Mouse (Mus musculus): ENCODE results near the gene Cdsn. TPM values are rescaled to one million over a fixed set of nuclear protein-coding genes. Genes with fewer than 3 reads are reported as not detected.

Gene Cdsn
- polyA plus RNA-seq, 1 experiment from 2014 or later: 106 TPM

GRCm38 (mm10) chr17:35592131-35592530 lies 40.2 kb downstream of the Cdsn start:
- WGBS: 74% methylated on average over 9 of the region's 9 CpGs
- Histone ChIP-seq H3K36me3 (ENCODE audit: control insufficient read depth, insufficient read depth, low read length) (no peaks in the 10 kb centered on the region), H3K27me3 (ENCODE audit: control insufficient read depth, insufficient read depth, low read length) (no peaks in the 10 kb centered on the region), H3K27ac (replicated peaks) (no peak overlapping the region), H3K9ac (ENCODE audit: low read length) (no peak overlapping the region), H3K9me3 (ENCODE audit: control insufficient read depth, low read length) (no peaks in the 10 kb centered on the region), H3K4me3 (ENCODE audit: low read depth, low read length) (no peak overlapping the region), H3K4me1 (replicated peaks; ENCODE audit: control insufficient read depth, insufficient read depth) (no peaks in the 10 kb centered on the region), H3K4me2 (replicated peaks; ENCODE audit: low read depth) (no peak overlapping the region)
- TF ChIP-seq EP300 (optimal IDR thresholded peaks at IDR 0.05) (no peak), CTCF (IDR thresholded peaks at IDR 0.05; ENCODE audit: low read depth) (no peak)
- ATAC-seq (ENCODE audit: low FRiP score, low TSS enrichment) (no peak), DNase-seq (ENCODE audit: low spot score) (no peak)

GRCm38 (mm10) chr17:35593786-35594185 lies 41.9 kb downstream of the Cdsn start:
- Histone ChIP-seq H3K9me3 (ENCODE audit: control insufficient read depth, low read length) (no peaks in the 10 kb centered on the region), H3K27me3 (ENCODE audit: control insufficient read depth, insufficient read depth, low read length) (no peaks in the 10 kb centered on the region), H3K27ac (replicated peaks) (no peak overlapping the region), H3K36me3 (ENCODE audit: control insufficient read depth, insufficient read depth, low read length) (no peaks in the 10 kb centered on the region), H3K9ac (ENCODE audit: low read length) (no peak overlapping the region), H3K4me2 (replicated peaks; ENCODE audit: low read depth) (no peak overlapping the region), H3K4me3 (ENCODE audit: low read depth, low read length) (no peak overlapping the region), H3K4me1 (replicated peaks; ENCODE audit: control insufficient read depth, insufficient read depth) (no peaks in the 10 kb centered on the region)
- DNase-seq (ENCODE audit: low spot score): peak; percentile 41
- no peak for ATAC-seq (ENCODE audit: low FRiP score, low TSS enrichment)
- TF ChIP-seq EP300 (optimal IDR thresholded peaks at IDR 0.05): no peak
- TF ChIP-seq CTCF (IDR thresholded peaks at IDR 0.05; ENCODE audit: low read depth): no peak
- 28% methylated on average over 4 of the region's 4 CpGs for WGBS

GRCm38 (mm10) chr17:35594456-35594855 lies 42.5 kb downstream of the Cdsn start:
- H3K4me2 ChIP-seq (replicated peaks; ENCODE audit: low read depth): no peak overlapping the region
- WGBS: 87% methylated on average over 7 of the region's 7 CpGs
- no peak overlapping the region for H3K9ac ChIP-seq (ENCODE audit: low read length)
- no peaks in the 10 kb centered on the region for H3K36me3 ChIP-seq (ENCODE audit: control insufficient read depth, insufficient read depth, low read length)
- no peak overlapping the region for H3K4me3 ChIP-seq (ENCODE audit: low read depth, low read length)
- no peak overlapping the region for H3K27ac ChIP-seq (replicated peaks)
- DNase-seq (ENCODE audit: low spot score) (no peak), ATAC-seq (ENCODE audit: low FRiP score, low TSS enrichment) (no peak)
- no peaks in the 10 kb centered on the region for H3K27me3 ChIP-seq (ENCODE audit: control insufficient read depth, insufficient read depth, low read length)
- no peaks in the 10 kb centered on the region for H3K9me3 ChIP-seq (ENCODE audit: control insufficient read depth, low read length)
- H3K4me1 ChIP-seq (replicated peaks; ENCODE audit: control insufficient read depth, insufficient read depth): no peaks in the 10 kb centered on the region
- TF ChIP-seq EP300 (optimal IDR thresholded peaks at IDR 0.05) (no peak), CTCF (IDR thresholded peaks at IDR 0.05; ENCODE audit: low read depth) (no peak)

- 77% methylated on average over 3 of the region's 3 CpGs for WGBS
- no peaks in the 10 kb centered on the region for H3K4me1 ChIP-seq (replicated peaks; ENCODE audit: control insufficient read depth, insufficient read depth)
- no peaks in the 10 kb centered on the region for H3K9me3 ChIP-seq (ENCODE audit: control insufficient read depth, low read length)
- H3K4me3 ChIP-seq (ENCODE audit: low read depth, low read length): no peak overlapping the region
- no peaks in the 10 kb centered on the region for H3K27me3 ChIP-seq (ENCODE audit: control insufficient read depth, insufficient read depth, low read length)
- H3K4me2 ChIP-seq (replicated peaks; ENCODE audit: low read depth): no peak overlapping the region
- no peaks in the 10 kb centered on the region for H3K36me3 ChIP-seq (ENCODE audit: control insufficient read depth, insufficient read depth, low read length)
- H3K9ac ChIP-seq (ENCODE audit: low read length): no peak overlapping the region
- peak; percentile 87 for ATAC-seq (ENCODE audit: low FRiP score, low TSS enrichment)
- peak overlapping the region; percentile 61; the same call in 1 of the 2 replicates for H3K27ac ChIP-seq (replicated peaks)
- DNase-seq (ENCODE audit: low spot score): peak; percentile 49
- TF ChIP-seq CTCF (IDR thresholded peaks at IDR 0.05; ENCODE audit: low read depth): no peak
- TF ChIP-seq EP300 (optimal IDR thresholded peaks at IDR 0.05): no peak
Observed at GRCm38 (mm10) chr17:35597399-35597798, 45.5 kb downstream of the Cdsn start.

- H3K27ac ChIP-seq (replicated peaks): peak within 1 kb of the TSS; percentile 45; the same call in 1 of the 2 replicates
- ATAC-seq (ENCODE audit: low FRiP score, low TSS enrichment) (no peak), DNase-seq (ENCODE audit: low spot score) (no peak)
- H3K4me3 ChIP-seq (ENCODE audit: low read depth, low read length): no peak within 1 kb of the TSS
- H3K4me2 ChIP-seq (replicated peaks; ENCODE audit: low read depth): no peak within 1 kb of the TSS; the same call in 1 of the 2 replicates
- H3K27me3 ChIP-seq (ENCODE audit: control insufficient read depth, insufficient read depth, low read length): no peaks in the 10 kb centered on the region
- 36% methylated on average over 2 of the region's 2 CpGs for WGBS
- TF ChIP-seq EP300 (optimal IDR thresholded peaks at IDR 0.05): no peak
- TF ChIP-seq CTCF (IDR thresholded peaks at IDR 0.05; ENCODE audit: low read depth): no peak
- no peak within 1 kb of the TSS for H3K9ac ChIP-seq (ENCODE audit: low read length)
- H3K36me3 ChIP-seq (ENCODE audit: control insufficient read depth, insufficient read depth, low read length): no peaks in the 10 kb centered on the region
- H3K9me3 ChIP-seq (ENCODE audit: control insufficient read depth, low read length): no peaks in the 10 kb centered on the region
- H3K4me1 ChIP-seq (replicated peaks; ENCODE audit: control insufficient read depth, insufficient read depth): no peaks in the 10 kb centered on the region
Observed at GRCm38 (mm10) chr17:35601249-35601648, 49.3 kb downstream of the Cdsn start, which contains the start of gene Sfta2. Gene Sfta2 (plus strand): TSS chr17:35601549.

GRCm38 (mm10) chr17:35601736-35602354 lies 49.9 kb downstream of the Cdsn start:
- peak; percentile 69 for DNase-seq (ENCODE audit: low spot score)
- H3K36me3 ChIP-seq (ENCODE audit: control insufficient read depth, insufficient read depth, low read length): no peaks in the 10 kb centered on the region
- H3K9me3 ChIP-seq (ENCODE audit: control insufficient read depth, low read length): no peaks in the 10 kb centered on the region
- no peak overlapping the region; the same call in 1 of the 2 replicates for H3K4me2 ChIP-seq (replicated peaks; ENCODE audit: low read depth)
- no peak overlapping the region for H3K4me3 ChIP-seq (ENCODE audit: low read depth, low read length)
- H3K27ac ChIP-seq (replicated peaks): no peak overlapping the region
- ATAC-seq (ENCODE audit: low FRiP score, low TSS enrichment): peak; percentile 80
- WGBS: 28% methylated on average over 8 of the region's 8 CpGs
- no peaks in the 10 kb centered on the region for H3K27me3 ChIP-seq (ENCODE audit: control insufficient read depth, insufficient read depth, low read length)
- no peak for TF ChIP-seq EP300 (optimal IDR thresholded peaks at IDR 0.05)
- no peak for TF ChIP-seq CTCF (IDR thresholded peaks at IDR 0.05; ENCODE audit: low read depth)
- H3K9ac ChIP-seq (ENCODE audit: low read length): no peak overlapping the region
- no peaks in the 10 kb centered on the region for H3K4me1 ChIP-seq (replicated peaks; ENCODE audit: control insufficient read depth, insufficient read depth)

Other genes starting within 250 kb of the Cdsn start
- gene H2-Q1, start 231.7 kb upstream of the Cdsn start, polyA plus RNA-seq (2015; fragmentation: Nextera tagmentation; extraction: Ambion mirVana): not detected in 2 replicates
- gene H2-Q2, start 209.9 kb upstream of the Cdsn start, polyA plus RNA-seq (2015; fragmentation: Nextera tagmentation; extraction: Ambion mirVana): 1.2 and 1.6 TPM in 2 replicates
- 2.7 and 3.3 TPM in 2 replicates for gene H2-Q4, start 172.5 kb upstream of the Cdsn start, polyA plus RNA-seq (2015; fragmentation: Nextera tagmentation; extraction: Ambion mirVana)
- 0.22 and 0.35 TPM in 2 replicates for gene H2-Q6, start 127.3 kb upstream of the Cdsn start, polyA plus RNA-seq (2015; fragmentation: Nextera tagmentation; extraction: Ambion mirVana)
- 0.96 and 1.2 TPM in 2 replicates for gene H2-Q7, start 113.0 kb upstream of the Cdsn start, polyA plus RNA-seq (2015; fragmentation: Nextera tagmentation; extraction: Ambion mirVana)
- gene H2-Q10, start 82.0 kb upstream of the Cdsn start, polyA plus RNA-seq (2015; fragmentation: Nextera tagmentation; extraction: Ambion mirVana): 0.99 and 1.4 TPM in 2 replicates
- gene Pou5f1, start 46.1 kb upstream of the Cdsn start, polyA plus RNA-seq (2015; fragmentation: Nextera tagmentation; extraction: Ambion mirVana): not detected in 2 replicates
- gene Tcf19, start 35.3 kb upstream of the Cdsn start, polyA plus RNA-seq (2015; fragmentation: Nextera tagmentation; extraction: Ambion mirVana): 32.7 and 34.5 TPM in 2 replicates
- gene Cchcr1, start 35.0 kb upstream of the Cdsn start, polyA plus RNA-seq (2015; fragmentation: Nextera tagmentation; extraction: Ambion mirVana): 7.1 and 7.4 TPM in 2 replicates
- gene Psors1c2, start 18.9 kb upstream of the Cdsn start, polyA plus RNA-seq (2015; fragmentation: Nextera tagmentation; extraction: Ambion mirVana): 66.1 and 66.8 TPM in 2 replicates
- 234 and 311 TPM in 2 replicates for gene 2300002M23Rik, start 15.3 kb downstream of the Cdsn start, polyA plus RNA-seq (2015; fragmentation: Nextera tagmentation; extraction: Ambion mirVana)
- gene Sfta2, start 49.4 kb downstream of the Cdsn start, polyA plus RNA-seq (2015; fragmentation: Nextera tagmentation; extraction: Ambion mirVana): 7.6 and 8.6 TPM in 2 replicates
- gene Gm9573, start 74.5 kb downstream of the Cdsn start, polyA plus RNA-seq (2015; fragmentation: Nextera tagmentation; extraction: Ambion mirVana): 2.6 and 3.9 TPM in 2 replicates
- 768 and 930 TPM in 2 replicates for gene Mucl3, start 91.6 kb downstream of the Cdsn start, polyA plus RNA-seq (2015; fragmentation: Nextera tagmentation; extraction: Ambion mirVana)
- 10.3 and 10.6 TPM in 2 replicates for gene Vars2, start 115.5 kb downstream of the Cdsn start, polyA plus RNA-seq (2015; fragmentation: Nextera tagmentation; extraction: Ambion mirVana)
- gene Gtf2h4, start 121.6 kb downstream of the Cdsn start, polyA plus RNA-seq (2015; fragmentation: Nextera tagmentation; extraction: Ambion mirVana): 20.7 and 20.8 TPM in 2 replicates
- gene Ddr1, start 152.5 kb downstream of the Cdsn start, polyA plus RNA-seq (2015; fragmentation: Nextera tagmentation; extraction: Ambion mirVana): 50.8 TPM in 2 replicates